Mouse (Mus musculus) intestine, embryonic 14.5 days (tissue): Measurements from ENCODE around the gene Tcte1. TPM values are rescaled to one million over a fixed set of nuclear protein-coding genes. Genes with fewer than 3 reads are reported as not detected.
A peak's percentile ranks its signal among the peaks of the same experiment; 100 is the strongest.

Experiments
- ATAC-seq: fragments of 200-750 bp; cut with Nextera tagmentation; replicated peaks from 2 replicates; pipeline ENCODE4 v1.8.0; 2017; ENCODE audit warnings: low read depth, moderate number of reproducible peaks, moderate TSS enrichment, moderate library complexity; ENCODE audit not compliant: low FRiP score, low TSS enrichment
- DNase-seq: peaks from one replicate; pipeline ENCODE4 v3.0.0-alpha.2; 2018; ENCODE audit warnings: low spot score
- H3K27ac ChIP-seq: fragments of 300-500 bp; sonication (generic); 2 replicates; pipeline ENCODE4 v1.5.1; 2014; ENCODE audit warnings: low read depth, mild to moderate bottlenecking, control low read depth
- H3K27me3 ChIP-seq: fragments of 300-500 bp; sonication (generic); replicated peaks from 2 replicates; pipeline ENCODE4 v1.6.1; 2014; ENCODE audit warnings: low read length, control low read depth; ENCODE audit not compliant: control insufficient read depth, insufficient read depth
- H3K36me3 ChIP-seq: fragments of 300-500 bp; sonication (generic); 2 replicates; pipeline ENCODE4 v1.6.1; 2014; ENCODE audit warnings: low read length, control low read depth; ENCODE audit not compliant: control insufficient read depth, insufficient read depth
- H3K4me1 ChIP-seq: fragments of 300-500 bp; sonication (generic); replicated peaks from 2 replicates; pipeline ENCODE4 v1.6.1; 2014; ENCODE audit warnings: low read length, control low read depth, mixed read lengths; ENCODE audit not compliant: control insufficient read depth, insufficient read depth
- H3K4me2 ChIP-seq: fragments of 300-500 bp; sonication (generic); 2 replicates; pipeline ENCODE4 v1.6.1; 2014; ENCODE audit warnings: low read length
- H3K4me3 ChIP-seq: fragments of 300-500 bp; sonication (generic); 2 replicates; pipeline ENCODE4 v1.5.1; 2014; ENCODE audit warnings: low read depth, low read length, control low read depth, mixed read lengths
- H3K9ac ChIP-seq: fragments of 300-500 bp; sonication (generic); 2 replicates; pipeline ENCODE4 v1.6.1; 2014; ENCODE audit warnings: mild to moderate bottlenecking, low read length
- H3K9me3 ChIP-seq: fragments of 300-500 bp; sonication (generic); 2 replicates; pipeline ENCODE4 v1.6.1; 2016; ENCODE audit warnings: low read length, control low read depth; ENCODE audit not compliant: control insufficient read depth
- WGBS: fragments of 180-500 bp; shearing (Covaris S2); extraction: QIAGEN DNeasy Blood & Tissue Kit; methylation state at CpG from one replicate; pipeline ENCODE4 v1.1.7; 2014; 5-methylcytosine and 5-hydroxymethylcytosine counted together
- polyA plus RNA-seq: library from polyadenylated mRNA; unstranded; fragments of >200 nt; fragmentation: Nextera tagmentation; extraction: Ambion mirVana; gene quantifications from 2 replicates; pipeline ENCODE4 v1.2.1, GENCODE M21; 2014

The Tcte1 gene
- polyA plus RNA-seq, 1 experiment from 2014 or later, result 0.70 TPM

GRCm38 (mm10) chr17:45551816-45552451, 28.7 kb downstream of the Tcte1 start:
- Histone ChIP-seq H3K27me3 (peaks cover 23% of the 10 kb centered on the region), H3K9ac (no peak overlapping the region), H3K36me3 (no peaks in the 10 kb centered on the region), H3K4me1 (peaks cover 13% of the 10 kb centered on the region; the same call in 1 of the 2 replicates), H3K27ac (no peak overlapping the region), H3K4me2 (no peak overlapping the region), H3K9me3 (no peaks in the 10 kb centered on the region), H3K4me3 (no peak overlapping the region)
- ATAC-seq (no peak), DNase-seq (peak; percentile 91)
- WGBS, result 6% methylated on average over 8 of the region's 8 CpGs

GRCm38 (mm10) chr17:45553065-45553464, 29.8 kb downstream of the Tcte1 start:
- no peaks in the 10 kb centered on the region for H3K9me3 ChIP-seq
- 73% methylated on average over 3 of the region's 3 CpGs for WGBS
- DNase-seq, result no peak
- no peak overlapping the region for H3K27ac ChIP-seq
- no peak overlapping the region for H3K9ac ChIP-seq
- peaks cover 17% of the 10 kb centered on the region; the same call in 1 of the 2 replicates for H3K27me3 ChIP-seq
- H3K4me2 ChIP-seq, result no peak overlapping the region
- H3K4me1 ChIP-seq, result peaks cover 13% of the 10 kb centered on the region; the same call in 1 of the 2 replicates
- H3K4me3 ChIP-seq, result no peak overlapping the region
- ATAC-seq, result no peak
- H3K36me3 ChIP-seq, result no peaks in the 10 kb centered on the region

DNA sequence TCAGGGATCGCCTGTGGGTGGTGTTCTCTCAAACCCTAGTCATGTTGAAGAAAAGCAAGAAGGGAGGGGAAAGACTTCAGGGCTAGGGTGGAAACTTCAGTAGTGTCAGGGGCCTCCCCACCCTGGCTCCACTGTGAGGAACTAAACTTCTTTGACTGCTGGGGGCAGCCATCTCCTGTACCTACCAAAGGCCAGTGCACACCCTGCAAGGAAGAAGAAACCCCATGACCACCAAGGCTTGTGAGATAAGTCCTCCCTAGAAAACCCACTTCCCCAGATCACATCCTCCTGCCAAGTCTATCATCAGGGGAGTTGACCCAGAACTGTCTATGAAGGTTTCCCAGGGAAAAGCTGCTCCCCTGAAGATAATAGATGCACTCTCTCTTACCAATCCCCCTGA, 31.2 kb downstream of the Tcte1 start:
- DNase-seq, result no peak
- WGBS, result 46% methylated on average over 1 of the region's 1 CpGs
- Histone ChIP-seq H3K4me1 (peaks cover 13% of the 10 kb centered on the region; the same call in 1 of the 2 replicates), H3K9me3 (no peaks in the 10 kb centered on the region), H3K27me3 (peaks cover 8% of the 10 kb centered on the region; the same call in 1 of the 2 replicates), H3K4me3 (no peak overlapping the region), H3K9ac (no peak overlapping the region), H3K4me2 (no peak overlapping the region), H3K27ac (no peak overlapping the region), H3K36me3 (no peaks in the 10 kb centered on the region)
- ATAC-seq, result no peak

- peak; percentile 98 for DNase-seq
- H3K36me3 ChIP-seq, result no peaks in the 10 kb centered on the region
- H3K27me3 ChIP-seq, result peaks cover 8% of the 10 kb centered on the region; the same call in 1 of the 2 replicates
- H3K9ac ChIP-seq, result peak within 1 kb of the TSS; percentile 55
- WGBS, result under 1% methylated on average over 45 of the region's 45 CpGs
- peaks cover 8% of the 10 kb centered on the region; the same call in 1 of the 2 replicates for H3K4me1 ChIP-seq
- H3K4me3 ChIP-seq, result peak within 1 kb of the TSS; percentile 59
- H3K27ac ChIP-seq, result no peak within 1 kb of the TSS
- ATAC-seq, result peak; percentile 84
- H3K9me3 ChIP-seq, result no peaks in the 10 kb centered on the region
- H3K4me2 ChIP-seq, result peak within 1 kb of the TSS; percentile 95
Observed at GRCm38 (mm10) chr17:45555452-45556106, 32.3 kb downstream of the Tcte1 start, which contains the start of gene Nfkbie. Nfkbie (plus strand) TSS chr17:45555703.

DNA sequence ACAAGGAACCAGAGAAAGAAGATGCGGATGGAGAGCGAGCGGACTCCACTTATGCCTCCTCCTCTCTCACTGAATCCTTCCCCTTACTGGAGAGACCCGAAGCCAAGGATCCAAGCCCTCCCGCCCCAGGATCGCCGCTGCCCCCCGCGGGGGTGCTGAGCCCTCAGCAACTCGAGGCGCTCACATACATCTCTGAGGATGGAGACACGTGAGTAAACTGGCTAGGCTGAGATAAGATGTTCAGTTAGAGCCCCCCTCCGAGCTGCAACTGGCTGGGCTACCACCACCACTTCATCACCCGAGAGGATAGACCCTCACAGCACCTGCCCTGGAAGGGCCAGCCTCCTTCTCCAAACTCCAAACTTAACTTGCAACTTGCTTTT, 32.9 kb downstream of the Tcte1 start:
- Histone ChIP-seq H3K36me3 (no peaks in the 10 kb centered on the region), H3K27me3 (peaks cover 8% of the 10 kb centered on the region; the same call in 1 of the 2 replicates), H3K4me3 (peak overlapping the region; percentile 59), H3K9ac (peak overlapping the region; percentile 55), H3K9me3 (no peaks in the 10 kb centered on the region), H3K4me1 (peaks cover 8% of the 10 kb centered on the region; the same call in 1 of the 2 replicates), H3K4me2 (peak overlapping the region; percentile 95), H3K27ac (no peak overlapping the region)
- no peak for DNase-seq
- WGBS, result 1% methylated on average over 14 of the region's 14 CpGs
- ATAC-seq, result no peak

DNA sequence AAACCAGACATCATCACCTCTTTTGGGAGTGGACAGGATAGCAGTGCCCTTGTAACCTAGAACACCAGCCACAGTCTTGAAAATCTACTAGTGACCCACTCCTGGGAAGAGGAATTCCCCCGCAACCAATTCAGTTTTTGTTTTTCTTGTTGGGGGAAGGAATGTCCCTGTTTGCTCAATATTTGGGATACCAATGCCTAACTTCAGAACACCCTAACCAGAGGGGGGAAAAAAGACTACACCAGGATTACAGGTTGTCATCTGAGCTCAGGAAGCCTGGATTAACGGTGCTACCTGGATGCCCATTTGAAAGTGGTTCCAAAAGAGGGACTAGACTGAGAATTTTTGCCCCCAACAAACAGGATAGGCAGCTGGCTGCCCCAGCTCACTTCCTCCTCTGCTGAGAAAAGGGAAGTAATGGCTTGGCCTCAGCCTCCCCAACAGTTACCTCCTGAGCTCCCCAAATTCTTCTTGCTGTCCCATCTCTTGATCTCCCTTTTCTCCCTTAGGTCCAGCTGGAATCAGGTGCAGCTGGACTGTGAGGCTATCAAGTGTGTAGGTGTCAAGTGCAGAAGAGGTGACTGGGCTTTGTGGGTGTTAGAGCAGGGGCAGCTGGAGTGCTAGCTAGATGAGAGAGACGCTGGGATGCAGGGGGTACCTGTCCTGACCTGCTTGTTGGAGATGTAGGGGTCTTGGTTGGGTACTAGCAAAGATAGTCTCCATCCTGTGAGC, 33.4 kb downstream of the Tcte1 start:
- Histone ChIP-seq H3K4me2 (peak overlapping the region; percentile 95), H3K36me3 (no peaks in the 10 kb centered on the region), H3K27me3 (0 out of 2 replicates have a peak, but pooled peaks cover 8% of the 10 kb centered on the region), H3K4me1 (peaks cover 8% of the 10 kb centered on the region; the same call in 1 of the 2 replicates), H3K9ac (peak overlapping the region; percentile 55; the same call in 1 of the 2 replicates), H3K27ac (no peak overlapping the region), H3K9me3 (no peaks in the 10 kb centered on the region), H3K4me3 (peak overlapping the region; percentile 59; the same call in 1 of the 2 replicates)
- WGBS, result 67% methylated on average over 3 of the region's 3 CpGs
- ATAC-seq (no peak), DNase-seq (no peak)

DNA sequence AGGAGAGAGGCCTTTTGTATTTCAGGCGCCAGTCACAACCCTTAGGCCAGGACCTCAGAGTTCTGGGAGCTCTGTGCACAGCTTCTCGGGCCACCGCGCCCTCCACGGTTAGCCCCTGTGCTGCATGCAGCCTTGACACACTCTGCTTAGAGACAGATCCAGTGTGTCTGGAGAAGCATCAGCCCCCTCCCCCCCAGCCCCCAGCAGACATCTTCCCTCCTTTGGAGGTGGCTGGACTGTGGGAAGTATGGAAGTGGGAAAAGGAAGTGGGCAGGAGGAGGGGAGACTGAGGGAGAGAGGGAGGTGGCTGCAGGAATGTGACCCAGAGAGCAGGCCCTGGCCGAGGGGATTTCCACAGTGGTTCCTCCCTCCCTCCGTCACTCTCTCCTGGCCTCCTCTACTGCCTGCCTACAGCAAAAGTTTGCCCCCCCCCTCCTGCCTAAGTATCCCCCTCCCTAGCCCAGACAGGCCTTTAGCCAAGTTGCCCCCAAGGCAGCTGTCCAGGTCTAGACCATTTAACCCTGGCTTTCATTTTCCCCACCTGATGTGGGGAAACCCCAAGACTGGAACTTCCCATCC, 34.1 kb downstream of the Tcte1 start:
- Histone ChIP-seq H3K27ac (no peak overlapping the region), H3K4me3 (no peak overlapping the region), H3K4me1 (peaks cover 8% of the 10 kb centered on the region; the same call in 1 of the 2 replicates), H3K4me2 (peak overlapping the region; percentile 20; the same call in 1 of the 2 replicates), H3K27me3 (0 out of 2 replicates have a peak, but pooled peaks cover 8% of the 10 kb centered on the region), H3K9me3 (no peaks in the 10 kb centered on the region), H3K36me3 (no peaks in the 10 kb centered on the region), H3K9ac (no peak overlapping the region)
- WGBS, result 58% methylated on average over 7 of the region's 7 CpGs
- DNase-seq (no peak), ATAC-seq (no peak)
